Mouse (Mus musculus): ENCODE measurements around the gene Coro1b. TPM values are rescaled to one million over a fixed set of nuclear protein-coding genes. Genes with fewer than 3 reads are reported as not detected.

Coro1b gene
- total and polyA plus RNA-seq, 2 experiments from 2014 or later: 95.2 to 116 TPM

GRCm38 (mm10) chr19:4102049-4102448, 46.4 kb upstream of the Coro1b start:
- H3K9ac ChIP-seq (replicated peaks; ENCODE audit: low read length, poor library complexity, severe bottlenecking): peak overlapping the region; percentile 66; the same call in 1 of the 2 replicates
- TF ChIP-seq CTCF (IDR thresholded peaks at IDR 0.05): no peak
- 98% methylated on average over 2 of the region's 2 CpGs for WGBS

GRCm38 (mm10) chr19:4102626-4103025, 45.8 kb upstream of the Coro1b start:
- H3K4me1 ChIP-seq (ENCODE audit: insufficient read depth, low read length): peaks cover 26% of the 10 kb centered on the region; the same call in 1 of the 2 replicates
- no peak overlapping the region for H3K9ac ChIP-seq (replicated peaks; ENCODE audit: low read length, poor library complexity, severe bottlenecking)
- WGBS: 95% methylated on average over 12 of the region's 12 CpGs
- no peaks in the 10 kb centered on the region for H3K27me3 ChIP-seq (ENCODE audit: insufficient read depth, low read length)
- no peak for ATAC-seq (ENCODE audit: low FRiP score)
- no peak for DNase-seq (ENCODE audit: low spot score)
- H3K36me3 ChIP-seq (ENCODE audit: insufficient read depth, low read length): peaks cover 34% of the 10 kb centered on the region
- no peak overlapping the region for H3K4me3 ChIP-seq (ENCODE audit: low read depth, low read length)
- no peaks in the 10 kb centered on the region for H3K9me3 ChIP-seq (ENCODE audit: low read length)
- no peak for TF ChIP-seq CTCF (IDR thresholded peaks at IDR 0.05)
- no peak overlapping the region for H3K4me2 ChIP-seq (ENCODE audit: low read depth, low read length, poor library complexity, severe bottlenecking)
- no peak overlapping the region for H3K27ac ChIP-seq (ENCODE audit: low read depth, low read length)

More at GRCm38 (mm10) chr19:4102049-4102448, 46.4 kb upstream of the Coro1b start:
- Histone ChIP-seq H3K9me3 (ENCODE audit: low read length) (no peaks in the 10 kb centered on the region), H3K4me1 (ENCODE audit: insufficient read depth, low read length) (peaks cover 28% of the 10 kb centered on the region; the same call in 1 of the 2 replicates), H3K4me3 (ENCODE audit: low read depth, low read length) (peak overlapping the region; percentile 53), H3K27me3 (ENCODE audit: insufficient read depth, low read length) (no peaks in the 10 kb centered on the region), H3K4me2 (ENCODE audit: low read depth, low read length, poor library complexity, severe bottlenecking) (peak overlapping the region; percentile 70), H3K36me3 (ENCODE audit: insufficient read depth, low read length) (peaks cover 28% of the 10 kb centered on the region), H3K27ac (ENCODE audit: low read depth, low read length) (no peak overlapping the region)
- ATAC-seq (ENCODE audit: low FRiP score): no peak
- DNase-seq (ENCODE audit: low spot score): no peak

GRCm38 (mm10) chr19:4103294-4103693, 45.1 kb upstream of the Coro1b start:
- Histone ChIP-seq H3K27me3 (ENCODE audit: insufficient read depth, low read length) (no peaks in the 10 kb centered on the region), H3K4me1 (ENCODE audit: insufficient read depth, low read length) (peaks cover 23% of the 10 kb centered on the region; the same call in 1 of the 2 replicates), H3K9ac (replicated peaks; ENCODE audit: low read length, poor library complexity, severe bottlenecking) (no peak overlapping the region), H3K36me3 (ENCODE audit: insufficient read depth, low read length) (peaks cover 41% of the 10 kb centered on the region), H3K27ac (ENCODE audit: low read depth, low read length) (no peak overlapping the region), H3K4me3 (ENCODE audit: low read depth, low read length) (no peak overlapping the region), H3K4me2 (ENCODE audit: low read depth, low read length, poor library complexity, severe bottlenecking) (no peak overlapping the region), H3K9me3 (ENCODE audit: low read length) (no peaks in the 10 kb centered on the region)
- TF ChIP-seq CTCF (IDR thresholded peaks at IDR 0.05): no peak
- ATAC-seq (ENCODE audit: low FRiP score): no peak
- 93% methylated on average over 18 of the region's 18 CpGs for WGBS
- DNase-seq (ENCODE audit: low spot score): no peak

GRCm38 (mm10) chr19:4103792-4104191, 44.6 kb upstream of the Coro1b start:
- H3K36me3 ChIP-seq (ENCODE audit: insufficient read depth, low read length): peaks cover 44% of the 10 kb centered on the region
- no peak for ATAC-seq (ENCODE audit: low FRiP score)

GRCm38 (mm10) chr19:4104675-4105194, 43.7 kb upstream of the Coro1b start:
- ATAC-seq (ENCODE audit: low FRiP score): no peak
- peaks cover 16% of the 10 kb centered on the region; the same call in 1 of the 2 replicates for H3K4me1 ChIP-seq (ENCODE audit: insufficient read depth, low read length)
- no peak for TF ChIP-seq CTCF (IDR thresholded peaks at IDR 0.05)
- WGBS: 91% methylated on average over 16 of the region's 16 CpGs
- H3K4me2 ChIP-seq (ENCODE audit: low read depth, low read length, poor library complexity, severe bottlenecking): no peak overlapping the region
- H3K9me3 ChIP-seq (ENCODE audit: low read length): no peaks in the 10 kb centered on the region
- H3K4me3 ChIP-seq (ENCODE audit: low read depth, low read length): no peak overlapping the region
- no peak overlapping the region for H3K9ac ChIP-seq (replicated peaks; ENCODE audit: low read length, poor library complexity, severe bottlenecking)
- no peak overlapping the region for H3K27ac ChIP-seq (ENCODE audit: low read depth, low read length)
- H3K27me3 ChIP-seq (ENCODE audit: insufficient read depth, low read length): no peaks in the 10 kb centered on the region
- H3K36me3 ChIP-seq (ENCODE audit: insufficient read depth, low read length): peaks cover 53% of the 10 kb centered on the region
- DNase-seq (ENCODE audit: low spot score): no peak

More at GRCm38 (mm10) chr19:4103792-4104191, 44.6 kb upstream of the Coro1b start:
- peaks cover 23% of the 10 kb centered on the region; the same call in 1 of the 2 replicates for H3K4me1 ChIP-seq (ENCODE audit: insufficient read depth, low read length)
- no peak overlapping the region for H3K4me3 ChIP-seq (ENCODE audit: low read depth, low read length)
- no peak overlapping the region for H3K27ac ChIP-seq (ENCODE audit: low read depth, low read length)
- no peaks in the 10 kb centered on the region for H3K27me3 ChIP-seq (ENCODE audit: insufficient read depth, low read length)
- no peaks in the 10 kb centered on the region for H3K9me3 ChIP-seq (ENCODE audit: low read length)
- H3K4me2 ChIP-seq (ENCODE audit: low read depth, low read length, poor library complexity, severe bottlenecking): no peak overlapping the region
- no peak overlapping the region for H3K9ac ChIP-seq (replicated peaks; ENCODE audit: low read length, poor library complexity, severe bottlenecking)
- no peak for DNase-seq (ENCODE audit: low spot score)
- no peak for TF ChIP-seq CTCF (IDR thresholded peaks at IDR 0.05)
- WGBS: 81% methylated on average over 3 of the region's 3 CpGs

- Histone ChIP-seq H3K36me3 (ENCODE audit: insufficient read depth, low read length) (peaks cover 71% of the 10 kb centered on the region), H3K27ac (ENCODE audit: low read depth, low read length) (no peak overlapping the region), H3K4me2 (ENCODE audit: low read depth, low read length, poor library complexity, severe bottlenecking) (no peak overlapping the region), H3K4me3 (ENCODE audit: low read depth, low read length) (no peak overlapping the region), H3K27me3 (ENCODE audit: insufficient read depth, low read length) (no peaks in the 10 kb centered on the region), H3K9ac (replicated peaks; ENCODE audit: low read length, poor library complexity, severe bottlenecking) (no peak overlapping the region), H3K4me1 (ENCODE audit: insufficient read depth, low read length) (peaks cover 9% of the 10 kb centered on the region; the same call in 1 of the 2 replicates), H3K9me3 (ENCODE audit: low read length) (no peaks in the 10 kb centered on the region)
- WGBS: 93% methylated on average over 14 of the region's 14 CpGs
- no peak for DNase-seq (ENCODE audit: low spot score)
- TF ChIP-seq CTCF (IDR thresholded peaks at IDR 0.05): no peak
- ATAC-seq (ENCODE audit: low FRiP score): no peak
Observed at GRCm38 (mm10) chr19:4106654-4107053, 41.8 kb upstream of the Coro1b start.

All from midbrain, postnatal 0 days (tissue).